Mouse (Mus musculus): ENCODE data around the gene Magi2. TPM values are rescaled to one million over a fixed set of nuclear protein-coding genes. Genes with fewer than 3 reads are reported as not detected.
A peak's percentile ranks its signal among the peaks of the same experiment; 100 is the strongest.

Magi2 gene
- polyA plus RNA-seq, 1 experiment from 2014 or later, result 37.7 TPM

GRCm38 (mm10) chr5:19829341-19829740 is 602.5 kb downstream of the Magi2 start:
- Histone ChIP-seq H3K27me3 (replicated peaks; ENCODE audit: control insufficient read depth, insufficient read depth, low read length) (no peaks in the 10 kb centered on the region), H3K9me3 (ENCODE audit: control insufficient read depth, low read length) (no peaks in the 10 kb centered on the region), H3K4me2 (ENCODE audit: low read length) (no peak overlapping the region), H3K9ac (replicated peaks; ENCODE audit: low read depth, low read length) (no peak overlapping the region), H3K27ac (ENCODE audit: low read length) (no peak overlapping the region), H3K36me3 (ENCODE audit: control insufficient read depth, insufficient read depth) (no peaks in the 10 kb centered on the region), H3K4me3 (replicated peaks; ENCODE audit: low read length) (no peak overlapping the region), H3K4me1 (replicated peaks; ENCODE audit: control insufficient read depth, insufficient read depth, low read length) (no peaks in the 10 kb centered on the region)
- no peak for ATAC-seq
- 48% methylated on average over 2 of the region's 2 CpGs for WGBS

GRCm38 (mm10) chr5:19862854-19863253 is 636.0 kb downstream of the Magi2 start:
- H3K27me3 ChIP-seq (replicated peaks; ENCODE audit: control insufficient read depth, insufficient read depth, low read length), result no peaks in the 10 kb centered on the region
- H3K4me3 ChIP-seq (replicated peaks; ENCODE audit: low read length), result no peak overlapping the region
- no peak overlapping the region for H3K9ac ChIP-seq (replicated peaks; ENCODE audit: low read depth, low read length)
- H3K36me3 ChIP-seq (ENCODE audit: control insufficient read depth, insufficient read depth), result no peaks in the 10 kb centered on the region
- no peaks in the 10 kb centered on the region for H3K9me3 ChIP-seq (ENCODE audit: control insufficient read depth, low read length)
- H3K27ac ChIP-seq (ENCODE audit: low read length), result no peak overlapping the region
- ATAC-seq, result no peak
- WGBS, result 96% methylated on average over 2 of the region's 2 CpGs
- no peak overlapping the region for H3K4me2 ChIP-seq (ENCODE audit: low read length)
- no peaks in the 10 kb centered on the region for H3K4me1 ChIP-seq (replicated peaks; ENCODE audit: control insufficient read depth, insufficient read depth, low read length)

GRCm38 (mm10) chr5:19870406-19870805 is 643.6 kb downstream of the Magi2 start:
- Histone ChIP-seq H3K9me3 (ENCODE audit: control insufficient read depth, low read length) (no peaks in the 10 kb centered on the region), H3K4me3 (replicated peaks; ENCODE audit: low read length) (no peak overlapping the region), H3K36me3 (ENCODE audit: control insufficient read depth, insufficient read depth) (no peaks in the 10 kb centered on the region), H3K4me1 (replicated peaks; ENCODE audit: control insufficient read depth, insufficient read depth, low read length) (no peaks in the 10 kb centered on the region), H3K9ac (replicated peaks; ENCODE audit: low read depth, low read length) (no peak overlapping the region), H3K27ac (ENCODE audit: low read length) (no peak overlapping the region), H3K27me3 (replicated peaks; ENCODE audit: control insufficient read depth, insufficient read depth, low read length) (no peaks in the 10 kb centered on the region), H3K4me2 (ENCODE audit: low read length) (no peak overlapping the region)
- WGBS, result 85% methylated on average over 4 of the region's 4 CpGs
- ATAC-seq, result no peak

- Histone ChIP-seq H3K4me2 (ENCODE audit: low read length) (no peak overlapping the region), H3K4me1 (replicated peaks; ENCODE audit: control insufficient read depth, insufficient read depth, low read length) (no peaks in the 10 kb centered on the region), H3K9ac (replicated peaks; ENCODE audit: low read depth, low read length) (no peak overlapping the region), H3K27me3 (replicated peaks; ENCODE audit: control insufficient read depth, insufficient read depth, low read length) (no peaks in the 10 kb centered on the region), H3K4me3 (replicated peaks; ENCODE audit: low read length) (no peak overlapping the region), H3K27ac (ENCODE audit: low read length) (no peak overlapping the region), H3K9me3 (ENCODE audit: control insufficient read depth, low read length) (no peaks in the 10 kb centered on the region), H3K36me3 (ENCODE audit: control insufficient read depth, insufficient read depth) (no peaks in the 10 kb centered on the region)
- no peak for ATAC-seq
- WGBS, result 73% methylated on average over 3 of the region's 3 CpGs
Observed at GRCm38 (mm10) chr5:19891693-19892092, 664.9 kb downstream of the Magi2 start.

GRCm38 (mm10) chr5:19895893-19896292 is 669.1 kb downstream of the Magi2 start:
- H3K36me3 ChIP-seq (ENCODE audit: control insufficient read depth, insufficient read depth), result no peaks in the 10 kb centered on the region
- no peaks in the 10 kb centered on the region for H3K4me1 ChIP-seq (replicated peaks; ENCODE audit: control insufficient read depth, insufficient read depth, low read length)
- H3K27ac ChIP-seq (ENCODE audit: low read length), result no peak overlapping the region
- no peak overlapping the region for H3K9ac ChIP-seq (replicated peaks; ENCODE audit: low read depth, low read length)
- H3K27me3 ChIP-seq (replicated peaks; ENCODE audit: control insufficient read depth, insufficient read depth, low read length), result no peaks in the 10 kb centered on the region
- H3K4me3 ChIP-seq (replicated peaks; ENCODE audit: low read length), result no peak overlapping the region
- ATAC-seq, result no peak
- no peak overlapping the region for H3K4me2 ChIP-seq (ENCODE audit: low read length)
- H3K9me3 ChIP-seq (ENCODE audit: control insufficient read depth, low read length), result no peaks in the 10 kb centered on the region
- WGBS, result 88% methylated on average over 6 of the region's 6 CpGs

- peaks cover 2% of the 10 kb centered on the region; the same call in 1 of the 2 replicates for H3K4me1 ChIP-seq (replicated peaks; ENCODE audit: control insufficient read depth, insufficient read depth, low read length)
- H3K36me3 ChIP-seq (ENCODE audit: control insufficient read depth, insufficient read depth), result no peaks in the 10 kb centered on the region
- H3K27ac ChIP-seq (ENCODE audit: low read length), result no peak overlapping the region
- H3K4me2 ChIP-seq (ENCODE audit: low read length), result no peak overlapping the region
- WGBS, result 86% methylated on average over 8 of the region's 8 CpGs
- no peak overlapping the region for H3K9ac ChIP-seq (replicated peaks; ENCODE audit: low read depth, low read length)
- H3K9me3 ChIP-seq (ENCODE audit: control insufficient read depth, low read length), result no peaks in the 10 kb centered on the region
- H3K4me3 ChIP-seq (replicated peaks; ENCODE audit: low read length), result no peak overlapping the region
- H3K27me3 ChIP-seq (replicated peaks; ENCODE audit: control insufficient read depth, insufficient read depth, low read length), result no peaks in the 10 kb centered on the region
- no peak for ATAC-seq
Observed at GRCm38 (mm10) chr5:19901625-19902024, 674.8 kb downstream of the Magi2 start.

- Histone ChIP-seq H3K36me3 (ENCODE audit: control insufficient read depth, insufficient read depth) (no peaks in the 10 kb centered on the region), H3K27me3 (replicated peaks; ENCODE audit: control insufficient read depth, insufficient read depth, low read length) (no peaks in the 10 kb centered on the region), H3K4me1 (replicated peaks; ENCODE audit: control insufficient read depth, insufficient read depth, low read length) (peaks cover 3% of the 10 kb centered on the region), H3K9ac (replicated peaks; ENCODE audit: low read depth, low read length) (no peak overlapping the region), H3K9me3 (ENCODE audit: control insufficient read depth, low read length) (no peaks in the 10 kb centered on the region), H3K27ac (ENCODE audit: low read length) (no peak overlapping the region), H3K4me3 (replicated peaks; ENCODE audit: low read length) (no peak overlapping the region), H3K4me2 (ENCODE audit: low read length) (no peak overlapping the region)
- 44% methylated on average over 4 of the region's 4 CpGs for WGBS
- ATAC-seq, result no peak
Observed at GRCm38 (mm10) chr5:19906636-19907035, 679.8 kb downstream of the Magi2 start.

GRCm38 (mm10) chr5:19907381-19907982 is 680.6 kb downstream of the Magi2 start:
- Histone ChIP-seq H3K27me3 (replicated peaks; ENCODE audit: control insufficient read depth, insufficient read depth, low read length) (no peaks in the 10 kb centered on the region), H3K9me3 (ENCODE audit: control insufficient read depth, low read length) (no peaks in the 10 kb centered on the region), H3K9ac (replicated peaks; ENCODE audit: low read depth, low read length) (peak overlapping the region; percentile 61), H3K4me2 (ENCODE audit: low read length) (peak overlapping the region; percentile 57), H3K4me3 (replicated peaks; ENCODE audit: low read length) (peak overlapping the region; percentile 60), H3K27ac (ENCODE audit: low read length) (peak overlapping the region; percentile 84), H3K4me1 (replicated peaks; ENCODE audit: control insufficient read depth, insufficient read depth, low read length) (peaks cover 3% of the 10 kb centered on the region), H3K36me3 (ENCODE audit: control insufficient read depth, insufficient read depth) (no peaks in the 10 kb centered on the region)
- peak; percentile 57 for ATAC-seq
- under 1% methylated on average over 11 of the region's 12 CpGs for WGBS

- ATAC-seq, result peak; percentile 56
- peak overlapping the region; percentile 57 for H3K4me2 ChIP-seq (ENCODE audit: low read length)
- peak overlapping the region; percentile 61 for H3K9ac ChIP-seq (replicated peaks; ENCODE audit: low read depth, low read length)
- H3K9me3 ChIP-seq (ENCODE audit: control insufficient read depth, low read length), result no peaks in the 10 kb centered on the region
- 1% methylated on average over 16 of the region's 16 CpGs for WGBS
- no peaks in the 10 kb centered on the region for H3K27me3 ChIP-seq (replicated peaks; ENCODE audit: control insufficient read depth, insufficient read depth, low read length)
- no peaks in the 10 kb centered on the region for H3K36me3 ChIP-seq (ENCODE audit: control insufficient read depth, insufficient read depth)
- H3K4me3 ChIP-seq (replicated peaks; ENCODE audit: low read length), result peak overlapping the region; percentile 60
- H3K4me1 ChIP-seq (replicated peaks; ENCODE audit: control insufficient read depth, insufficient read depth, low read length), result peaks cover 3% of the 10 kb centered on the region
- peak overlapping the region; percentile 84 for H3K27ac ChIP-seq (ENCODE audit: low read length)
Observed at GRCm38 (mm10) chr5:19907983-19908705, 681.3 kb downstream of the Magi2 start.
